Mouse (Mus musculus) kidney, postnatal 0 days (tissue): ENCODE results near the gene Gm10282. TPM values are rescaled to one million over a fixed set of nuclear protein-coding genes. Genes with fewer than 3 reads are reported as not detected.

ENCODE experiments used
- ATAC-seq: fragments of 200-750 bp; cut with Nextera tagmentation; replicated peaks from 2 replicates; pipeline ENCODE4 v1.8.0; 2017; ENCODE audit warnings: low read depth, moderate number of reproducible peaks, moderate TSS enrichment, moderate library complexity; ENCODE audit not compliant: low FRiP score
- DNase-seq: peaks from one replicate; pipeline ENCODE4 v3.0.0-alpha.2; 2016; ENCODE audit warnings: low spot score
- H3K27ac ChIP-seq: fragments of 300-500 bp; sonication (generic); 2 replicates; pipeline ENCODE4 v1.5.1; 2014; ENCODE audit warnings: mild to moderate bottlenecking
- H3K27me3 ChIP-seq: fragments of 300-500 bp; sonication (generic); 2 replicates; pipeline ENCODE4 v1.6.1; 2014; ENCODE audit warnings: low read length, mixed read lengths; ENCODE audit not compliant: insufficient read depth
- H3K36me3 ChIP-seq: fragments of 300-500 bp; sonication (generic); 2 replicates; pipeline ENCODE4 v1.6.1; 2014; ENCODE audit warnings: low read length, mixed read lengths; ENCODE audit not compliant: insufficient read depth
- H3K4me1 ChIP-seq: fragments of 300-500 bp; sonication (generic); replicated peaks from 2 replicates; pipeline ENCODE4 v1.6.1; 2014; ENCODE audit warnings: antibody characterized with exemption, low read length, mixed read lengths; ENCODE audit not compliant: insufficient read depth
- H3K4me2 ChIP-seq: fragments of 300-500 bp; sonication (generic); 2 replicates; pipeline ENCODE4 v1.6.1; 2014; ENCODE audit warnings: mild to moderate bottlenecking, low read length, moderate library complexity, mixed read lengths
- H3K4me3 ChIP-seq: fragments of 300-500 bp; sonication (generic); replicated peaks from 2 replicates; pipeline ENCODE4 v1.5.1; 2014; ENCODE audit warnings: low read depth, low read length
- H3K9ac ChIP-seq: fragments of 300-500 bp; sonication (generic); 2 replicates; pipeline ENCODE4 v1.6.1; 2014; ENCODE audit warnings: low read depth, low read length
- H3K9me3 ChIP-seq: fragments of 300-500 bp; sonication (generic); replicated peaks from 2 replicates; pipeline ENCODE4 v1.6.1; 2016; ENCODE audit warnings: low read length, inconsistent platforms, mixed read lengths
- CTCF ChIP-seq: IDR thresholded peaks from 2 replicates; pipeline ENCODE4 v1.5.1; 2016; ENCODE audit warnings: antibody characterized with exemption, low read depth, mild to moderate bottlenecking, moderate library complexity
- WGBS: fragments of 180-500 bp; shearing (Covaris S2); extraction: QIAGEN DNeasy Blood & Tissue Kit; methylation state at CpG from one replicate; pipeline ENCODE4 v1.1.7; 2014; 5-methylcytosine and 5-hydroxymethylcytosine counted together
- polyA plus RNA-seq: library from polyadenylated mRNA; unstranded; fragments of >200 nt; fragmentation: Nextera tagmentation; extraction: Ambion mirVana; gene quantifications from 2 replicates; pipeline ENCODE4 v1.2.1, GENCODE M21; 2015

Gm10282 gene
- polyA plus RNA-seq, 1 experiment from 2014 or later = 22.8 TPM

- Histone ChIP-seq H3K4me3 (no peak overlapping the region), H3K4me1 (0 out of 2 replicates have a peak, but pooled peaks cover 6% of the 10 kb centered on the region), H3K9ac (no peak overlapping the region), H3K4me2 (no peak overlapping the region), H3K27me3 (no peaks in the 10 kb centered on the region), H3K9me3 (no peaks in the 10 kb centered on the region), H3K27ac (no peak overlapping the region), H3K36me3 (0 out of 2 replicates have a peak, but pooled peaks cover 7% of the 10 kb centered on the region)
- no peak for ATAC-seq
- 86% methylated on average over 9 of the region's 9 CpGs for WGBS
- DNase-seq = no peak
- TF ChIP-seq CTCF = no peak
These were observed 44.8 kb upstream of the Gm10282 start for GRCm38 (mm10) chr8:72349838-72350237.

- DNase-seq (no peak), ATAC-seq (no peak)
- no peak overlapping the region for H3K9ac ChIP-seq
- TF ChIP-seq CTCF = no peak
- H3K27ac ChIP-seq = no peak overlapping the region
- no peaks in the 10 kb centered on the region for H3K9me3 ChIP-seq
- H3K4me3 ChIP-seq = no peak overlapping the region
- no peaks in the 10 kb centered on the region for H3K27me3 ChIP-seq
- 0 out of 2 replicates have a peak, but pooled peaks cover 6% of the 10 kb centered on the region for H3K4me1 ChIP-seq
- 0 out of 2 replicates have a peak, but pooled peaks cover 9% of the 10 kb centered on the region for H3K36me3 ChIP-seq
- H3K4me2 ChIP-seq = no peak overlapping the region
- WGBS = 89% methylated on average over 1 of the region's 1 CpGs
These were observed 43.9 kb upstream of the Gm10282 start for GRCm38 (mm10) chr8:72348956-72349355.

GRCm38 (mm10) chr8:72348114-72348513 lies 43.1 kb upstream of the Gm10282 start:
- H3K9me3 ChIP-seq = no peaks in the 10 kb centered on the region
- ATAC-seq = no peak
- no peak overlapping the region for H3K27ac ChIP-seq
- 0 out of 2 replicates have a peak, but pooled peaks cover 9% of the 10 kb centered on the region for H3K36me3 ChIP-seq
- TF ChIP-seq CTCF = no peak
- no peak overlapping the region for H3K4me2 ChIP-seq
- 0 out of 2 replicates have a peak, but pooled peaks cover under 1% of the 10 kb centered on the region for H3K4me1 ChIP-seq
- WGBS = 93% methylated on average over 2 of the region's 2 CpGs
- DNase-seq = no peak
- no peak overlapping the region for H3K9ac ChIP-seq
- H3K27me3 ChIP-seq = no peaks in the 10 kb centered on the region
- no peak overlapping the region for H3K4me3 ChIP-seq

- 90% methylated on average over 1 of the region's 1 CpGs for WGBS
- H3K4me3 ChIP-seq = no peak overlapping the region
- H3K27ac ChIP-seq = no peak overlapping the region
- H3K9ac ChIP-seq = no peak overlapping the region
- H3K27me3 ChIP-seq = no peaks in the 10 kb centered on the region
- no peaks in the 10 kb centered on the region for H3K4me1 ChIP-seq
- H3K36me3 ChIP-seq = 0 out of 2 replicates have a peak, but pooled peaks cover 9% of the 10 kb centered on the region
- no peaks in the 10 kb centered on the region for H3K9me3 ChIP-seq
- no peak for DNase-seq
- H3K4me2 ChIP-seq = no peak overlapping the region
- ATAC-seq = no peak
- TF ChIP-seq CTCF = no peak
These were observed 42.5 kb upstream of the Gm10282 start for GRCm38 (mm10) chr8:72347553-72347952.

GRCm38 (mm10) chr8:72343725-72344124 lies 38.7 kb upstream of the Gm10282 start:
- no peaks in the 10 kb centered on the region for H3K4me1 ChIP-seq
- DNase-seq = no peak
- H3K4me2 ChIP-seq = no peak overlapping the region
- peaks cover 28% of the 10 kb centered on the region; the same call in 1 of the 2 replicates for H3K36me3 ChIP-seq
- 71% methylated on average over 4 of the region's 4 CpGs for WGBS
- H3K9ac ChIP-seq = no peak overlapping the region
- no peaks in the 10 kb centered on the region for H3K27me3 ChIP-seq
- ATAC-seq = no peak
- H3K27ac ChIP-seq = no peak overlapping the region
- no peak overlapping the region for H3K4me3 ChIP-seq
- no peak for TF ChIP-seq CTCF
- no peaks in the 10 kb centered on the region for H3K9me3 ChIP-seq

DNA sequence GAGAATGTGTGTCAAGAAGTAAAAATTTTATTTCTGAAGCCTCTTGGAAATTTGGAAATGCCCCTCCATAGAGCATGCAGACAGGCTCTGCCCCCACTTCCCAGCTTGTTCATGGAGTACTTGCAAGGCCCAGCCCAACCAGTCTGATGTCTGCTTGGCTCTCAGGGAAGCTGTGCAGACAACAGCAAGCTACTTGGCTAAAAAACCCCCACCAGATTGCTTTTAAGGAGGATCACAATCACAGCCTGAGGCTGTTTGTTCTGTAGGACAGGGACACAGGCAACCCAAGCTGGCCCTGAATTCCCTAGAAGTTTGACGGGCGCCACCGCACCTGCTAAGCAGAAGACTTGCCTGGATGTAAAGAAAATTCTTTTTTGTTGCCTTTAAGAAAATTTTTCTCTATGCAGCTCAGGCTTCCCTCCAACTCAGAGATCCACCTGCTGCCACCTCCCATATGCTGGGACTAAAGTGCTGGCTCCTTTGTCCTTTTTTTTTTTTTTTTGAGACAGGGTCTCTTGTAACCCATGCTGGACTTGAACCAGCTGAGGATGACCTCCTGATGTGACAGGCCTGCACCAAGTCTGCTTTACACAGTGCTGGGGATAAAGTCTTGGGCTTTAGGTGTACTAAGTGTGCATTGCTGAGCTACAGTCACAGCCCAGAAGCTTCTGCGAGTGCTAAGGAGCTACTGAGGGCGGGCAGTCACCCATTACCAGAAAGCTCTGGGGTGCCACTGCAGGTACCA lies 37.7 kb upstream of the Gm10282 start:
- H3K27me3 ChIP-seq = no peaks in the 10 kb centered on the region
- DNase-seq = no peak
- 88% methylated on average over 5 of the region's 5 CpGs for WGBS
- peaks cover 29% of the 10 kb centered on the region; the same call in 1 of the 2 replicates for H3K36me3 ChIP-seq
- no peak; the same call in 1 of the 2 replicates for ATAC-seq
- TF ChIP-seq CTCF = no peak
- H3K9me3 ChIP-seq = no peaks in the 10 kb centered on the region
- H3K27ac ChIP-seq = no peak overlapping the region
- H3K4me1 ChIP-seq = no peaks in the 10 kb centered on the region
- no peak overlapping the region for H3K9ac ChIP-seq
- H3K4me2 ChIP-seq = no peak overlapping the region
- H3K4me3 ChIP-seq = no peak overlapping the region
